Mouse (Mus musculus) kidney, embryonic 15.5 days (tissue): Measurements from ENCODE around the gene Igfbp3. TPM values are rescaled to one million over a fixed set of nuclear protein-coding genes. Genes with fewer than 3 reads are reported as not detected.

Experiments
- ATAC-seq: fragments of 200-750 bp; cut with Nextera tagmentation; replicated peaks from 2 replicates; pipeline ENCODE4 v1.8.0; 2017; ENCODE audit warnings: moderate TSS enrichment; ENCODE audit not compliant: low FRiP score
- H3K27ac ChIP-seq: fragments of 300-500 bp; sonication (generic); 2 replicates; pipeline ENCODE4 v1.5.1; 2015; ENCODE audit warnings: mild to moderate bottlenecking, inconsistent platforms
- H3K27me3 ChIP-seq: fragments of 300-500 bp; sonication (generic); 2 replicates; pipeline ENCODE4 v1.6.1; 2015; ENCODE audit warnings: inconsistent platforms
- H3K36me3 ChIP-seq: fragments of 300-500 bp; sonication (generic); 2 replicates; pipeline ENCODE4 v1.6.1; 2015; ENCODE audit warnings: inconsistent platforms
- H3K4me1 ChIP-seq: fragments of 300-500 bp; sonication (generic); 2 replicates; pipeline ENCODE4 v1.6.1; 2015; ENCODE audit warnings: inconsistent platforms
- H3K4me2 ChIP-seq: fragments of 300-500 bp; sonication (generic); 2 replicates; pipeline ENCODE4 v1.6.1; 2015; ENCODE audit warnings: moderate library complexity, mild to moderate bottlenecking, inconsistent platforms
- H3K4me3 ChIP-seq: fragments of 300-500 bp; sonication (generic); replicated peaks from 2 replicates; pipeline ENCODE4 v1.5.1; 2015; ENCODE audit warnings: mild to moderate bottlenecking, inconsistent platforms
- H3K9ac ChIP-seq: fragments of 300-500 bp; sonication (generic); 2 replicates; pipeline ENCODE4 v1.6.1; 2015; ENCODE audit warnings: mild to moderate bottlenecking, inconsistent platforms
- H3K9me3 ChIP-seq: fragments of 300-500 bp; sonication (generic); replicated peaks from 2 replicates; pipeline ENCODE4 v1.6.1; 2016; ENCODE audit warnings: inconsistent platforms
- WGBS: fragments of 180-500 bp; shearing (Covaris S2); methylation state at CpG from one replicate; pipeline ENCODE4 v1.1.7; 2015; ENCODE audit warnings: mixed read lengths; 5-methylcytosine and 5-hydroxymethylcytosine counted together
- polyA plus RNA-seq: library from polyadenylated mRNA; unstranded; fragments of >200 nt; fragmentation: Nextera tagmentation; extraction: Ambion mirVana; gene quantifications from 2 replicates; pipeline ENCODE4 v1.2.1, GENCODE M21; 2015

Gene Igfbp3
- polyA plus RNA-seq, 1 experiment from 2014 or later, result 90.6 TPM

- Histone ChIP-seq H3K4me3 (no peak within 1 kb of the TSS), H3K9me3 (no peaks in the 10 kb centered on the region), H3K27ac (no peak within 1 kb of the TSS), H3K9ac (no peak within 1 kb of the TSS), H3K4me1 (no peaks in the 10 kb centered on the region), H3K4me2 (no peak within 1 kb of the TSS), H3K27me3 (no peaks in the 10 kb centered on the region), H3K36me3 (no peaks in the 10 kb centered on the region)
- 90% methylated on average over 13 of the region's 13 CpGs for WGBS
- ATAC-seq, result no peak
These were observed 25.3 kb downstream of the Igfbp3 start, which contains the start of gene Gm11985 for GRCm38 (mm10) chr11:7188469-7188868. Gm11985 (minus strand) TSS chr11:7188569.

DNA sequence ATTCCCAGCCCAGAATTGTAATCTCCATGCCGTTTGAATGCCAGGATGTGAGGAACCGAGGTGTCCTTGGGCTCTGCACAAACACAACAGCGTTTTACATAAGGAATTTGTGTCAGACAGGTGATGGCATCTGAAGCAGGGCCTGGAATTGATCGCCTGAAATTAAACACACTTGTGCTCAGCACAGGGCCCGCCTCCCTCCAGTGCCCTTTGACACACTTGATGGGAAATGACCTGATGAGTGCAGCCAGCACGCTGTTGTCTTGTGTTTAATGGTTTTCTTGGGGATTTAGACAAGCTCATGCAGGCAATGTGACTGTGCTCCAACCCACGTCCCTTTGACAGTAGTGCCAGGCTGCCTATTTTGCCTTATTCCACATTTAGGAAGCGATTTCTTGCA, 26.3 kb downstream of the Igfbp3 start:
- WGBS, result 65% methylated on average over 8 of the region's 8 CpGs
- Histone ChIP-seq H3K27me3 (no peaks in the 10 kb centered on the region), H3K9ac (no peak overlapping the region), H3K4me2 (no peak overlapping the region), H3K4me3 (no peak overlapping the region), H3K9me3 (no peaks in the 10 kb centered on the region), H3K36me3 (no peaks in the 10 kb centered on the region), H3K27ac (no peak overlapping the region), H3K4me1 (no peaks in the 10 kb centered on the region)
- ATAC-seq, result no peak

GRCm38 (mm10) chr11:7184420-7184819, 29.3 kb downstream of the Igfbp3 start:
- no peak overlapping the region for H3K9ac ChIP-seq
- no peaks in the 10 kb centered on the region for H3K9me3 ChIP-seq
- H3K4me3 ChIP-seq, result no peak overlapping the region
- H3K27me3 ChIP-seq, result no peaks in the 10 kb centered on the region
- no peaks in the 10 kb centered on the region for H3K4me1 ChIP-seq
- H3K27ac ChIP-seq, result no peak overlapping the region
- no peak overlapping the region for H3K4me2 ChIP-seq
- H3K36me3 ChIP-seq, result no peaks in the 10 kb centered on the region
- ATAC-seq, result no peak
- 62% methylated on average over 1 of the region's 1 CpGs for WGBS

DNA sequence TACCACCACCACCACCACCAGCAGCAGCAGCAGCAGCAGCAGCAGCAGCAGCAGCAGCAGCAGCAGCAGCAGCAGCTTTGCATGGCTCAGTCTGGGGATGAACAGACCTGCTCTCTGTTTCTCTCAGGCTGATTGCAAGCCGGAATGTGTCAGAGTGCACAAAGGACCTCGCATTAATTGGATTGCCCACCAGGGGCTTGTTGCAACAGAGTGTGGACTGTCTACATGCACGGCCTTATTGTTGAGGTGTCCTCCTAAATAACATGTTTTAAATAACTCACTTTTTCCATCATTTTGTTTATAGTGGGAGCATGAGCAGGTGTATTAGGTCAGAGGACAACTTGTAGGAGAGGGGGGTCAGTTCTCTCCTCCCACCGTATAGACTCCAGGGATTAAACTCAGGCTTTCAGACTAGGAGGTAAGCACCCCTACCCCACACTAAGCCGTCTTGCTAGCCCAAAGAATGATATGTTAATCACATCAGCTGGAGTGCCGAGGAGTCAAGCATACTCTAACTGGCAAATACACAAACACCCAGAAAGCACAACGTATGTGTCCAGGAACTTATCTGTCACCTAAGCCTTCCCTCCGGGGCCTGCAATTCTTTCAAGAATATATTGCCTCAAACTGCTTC, 31.2 kb downstream of the Igfbp3 start:
- Histone ChIP-seq H3K36me3 (no peaks in the 10 kb centered on the region), H3K4me3 (no peak overlapping the region), H3K9ac (no peak overlapping the region), H3K27ac (no peak overlapping the region), H3K27me3 (no peaks in the 10 kb centered on the region), H3K9me3 (no peaks in the 10 kb centered on the region), H3K4me2 (no peak overlapping the region), H3K4me1 (no peaks in the 10 kb centered on the region)
- no peak for ATAC-seq
- 62% methylated on average over 8 of the region's 8 CpGs for WGBS

DNA sequence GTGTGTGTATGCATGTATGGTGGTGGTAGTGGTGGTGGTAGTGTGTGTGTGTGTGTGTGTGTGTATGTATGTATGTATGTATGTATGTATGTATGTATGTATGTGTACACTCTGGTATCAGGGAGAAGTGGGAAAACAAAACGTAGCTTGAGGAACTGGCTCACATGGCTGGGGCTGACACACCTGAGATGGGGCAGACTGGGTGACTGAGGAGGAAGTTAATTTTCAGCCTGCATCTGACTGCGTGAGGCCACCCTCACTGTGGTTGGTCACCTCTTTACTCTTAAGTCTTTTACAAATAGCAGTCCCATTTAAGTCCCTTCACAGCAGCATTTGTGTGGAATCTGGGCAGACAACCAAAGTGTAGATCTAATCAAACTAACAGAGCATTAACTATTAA, 34.4 kb downstream of the Igfbp3 start:
- Histone ChIP-seq H3K4me2 (no peak overlapping the region), H3K4me3 (no peak overlapping the region), H3K9me3 (no peaks in the 10 kb centered on the region), H3K36me3 (no peaks in the 10 kb centered on the region), H3K27me3 (no peaks in the 10 kb centered on the region), H3K27ac (no peak overlapping the region), H3K9ac (no peak overlapping the region), H3K4me1 (no peaks in the 10 kb centered on the region)
- no peak for ATAC-seq
- whole genome bisulfite sequencing, result 64% methylated on average over 2 of the region's 2 CpGs

DNA sequence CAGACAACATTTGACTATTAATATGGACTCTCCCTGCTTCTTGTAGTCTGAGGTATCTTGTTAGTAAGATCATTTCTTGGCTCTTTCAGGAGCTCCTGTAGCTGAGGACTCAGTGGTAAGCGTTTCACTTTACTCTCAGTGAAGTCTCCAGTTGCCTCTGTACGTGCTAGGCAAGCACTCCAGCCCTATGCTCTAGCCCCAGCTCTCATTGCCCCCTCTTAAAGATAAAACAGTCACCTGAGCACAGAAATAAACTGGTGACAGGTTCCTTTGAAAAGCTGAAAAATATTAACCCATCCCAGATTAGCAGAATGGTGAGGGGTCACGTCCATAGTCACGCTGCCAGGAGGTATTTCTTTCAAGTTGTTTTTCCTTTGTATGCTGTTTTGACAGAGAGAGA, 35.0 kb downstream of the Igfbp3 start:
- WGBS, result 61% methylated on average over 4 of the region's 4 CpGs
- Histone ChIP-seq H3K27me3 (no peaks in the 10 kb centered on the region), H3K9me3 (no peaks in the 10 kb centered on the region), H3K9ac (no peak overlapping the region), H3K4me3 (no peak overlapping the region), H3K4me2 (no peak overlapping the region), H3K36me3 (no peaks in the 10 kb centered on the region), H3K4me1 (no peaks in the 10 kb centered on the region), H3K27ac (no peak overlapping the region)
- ATAC-seq, result no peak

DNA sequence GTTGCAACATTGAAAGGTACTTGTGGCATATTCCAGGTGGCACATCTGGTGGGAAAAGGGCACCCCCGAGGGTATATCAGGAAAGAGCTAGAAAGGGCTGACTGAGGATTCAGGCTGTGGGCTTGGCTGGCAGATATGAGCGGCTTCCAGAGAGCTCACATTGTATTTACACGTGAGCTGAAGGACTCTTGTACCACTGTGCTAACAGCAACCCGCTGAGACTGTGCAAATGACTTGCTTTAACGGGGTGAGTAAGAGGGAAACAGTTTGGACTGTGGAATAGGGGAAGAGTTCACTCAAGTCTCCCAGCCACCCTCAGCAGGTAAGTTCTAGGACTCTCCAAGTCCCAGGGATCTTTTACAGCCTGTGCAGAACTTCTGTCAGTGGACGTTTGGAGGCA, 40.1 kb downstream of the Igfbp3 start:
- H3K4me1 ChIP-seq, result no peaks in the 10 kb centered on the region
- no peaks in the 10 kb centered on the region for H3K9me3 ChIP-seq
- no peaks in the 10 kb centered on the region for H3K27me3 ChIP-seq
- no peaks in the 10 kb centered on the region for H3K36me3 ChIP-seq
- WGBS, result 88% methylated on average over 6 of the region's 6 CpGs
- H3K4me2 ChIP-seq, result no peak overlapping the region
- H3K27ac ChIP-seq, result no peak overlapping the region
- ATAC-seq, result no peak
- no peak overlapping the region for H3K9ac ChIP-seq
- H3K4me3 ChIP-seq, result no peak overlapping the region

DNA sequence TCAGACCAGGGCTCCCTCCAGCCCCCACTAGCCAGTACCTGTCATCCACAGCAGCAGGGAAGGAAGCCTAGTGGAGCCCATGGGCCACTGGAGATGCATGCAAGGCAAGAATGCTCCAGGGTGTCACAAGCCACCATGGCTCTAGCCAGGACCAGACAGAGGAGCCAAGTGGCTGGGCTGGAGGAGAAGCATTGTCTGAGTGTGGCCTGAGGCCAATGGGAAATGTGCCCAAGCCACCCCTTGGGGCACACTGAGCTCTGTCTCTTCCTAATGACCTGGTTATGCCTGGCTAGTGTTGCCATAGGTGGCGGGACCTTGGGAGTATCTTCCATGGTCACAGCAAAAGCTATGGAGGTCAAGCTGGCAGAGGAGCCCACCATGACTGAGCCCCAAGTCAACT, 44.1 kb downstream of the Igfbp3 start:
- ATAC-seq, result peak; percentile 41; the same call in 1 of the 2 replicates
- H3K4me2 ChIP-seq, result no peak overlapping the region
- no peaks in the 10 kb centered on the region for H3K36me3 ChIP-seq
- no peaks in the 10 kb centered on the region for H3K27me3 ChIP-seq
- no peak overlapping the region for H3K27ac ChIP-seq
- H3K4me1 ChIP-seq, result no peaks in the 10 kb centered on the region
- no peaks in the 10 kb centered on the region for H3K9me3 ChIP-seq
- WGBS, result 79% methylated on average over 1 of the region's 1 CpGs
- no peak overlapping the region for H3K4me3 ChIP-seq
- no peak overlapping the region for H3K9ac ChIP-seq

DNA sequence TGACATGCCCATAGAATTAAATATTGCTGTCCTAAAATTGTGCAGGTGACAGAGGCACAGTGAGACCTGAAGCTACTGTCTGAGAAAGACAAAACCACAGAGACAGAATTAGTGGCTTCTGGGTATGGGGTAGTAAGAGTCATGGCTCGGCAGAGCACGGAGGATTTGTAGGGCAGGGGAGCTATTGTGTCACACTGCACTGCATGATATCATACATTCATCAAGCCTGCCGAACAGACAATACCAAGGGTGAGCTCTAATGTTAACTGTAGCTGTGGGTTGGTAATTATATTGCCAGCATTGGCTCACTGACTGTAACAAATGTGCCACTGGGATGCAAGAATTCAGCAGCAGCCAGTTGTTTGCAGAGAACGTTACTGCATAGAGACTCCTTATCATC, 49.3 kb downstream of the Igfbp3 start:
- no peaks in the 10 kb centered on the region for H3K9me3 ChIP-seq
- H3K9ac ChIP-seq, result no peak overlapping the region
- no peak for ATAC-seq
- H3K4me2 ChIP-seq, result no peak overlapping the region
- no peak overlapping the region for H3K27ac ChIP-seq
- H3K4me1 ChIP-seq, result peaks cover 20% of the 10 kb centered on the region
- no peaks in the 10 kb centered on the region for H3K27me3 ChIP-seq
- 66% methylated on average over 4 of the region's 4 CpGs for WGBS
- H3K4me3 ChIP-seq, result no peak overlapping the region
- H3K36me3 ChIP-seq, result no peaks in the 10 kb centered on the region

- Histone ChIP-seq H3K27ac (no peak overlapping the region), H3K27me3 (no peaks in the 10 kb centered on the region), H3K4me1 (peaks cover 21% of the 10 kb centered on the region), H3K4me3 (no peak overlapping the region), H3K36me3 (no peaks in the 10 kb centered on the region), H3K9me3 (no peaks in the 10 kb centered on the region), H3K9ac (no peak overlapping the region), H3K4me2 (no peak overlapping the region)
- 79% methylated on average over 8 of the region's 8 CpGs for WGBS
- ATAC-seq, result peak; percentile 59
These were observed 52.1 kb downstream of the Igfbp3 start for GRCm38 (mm10) chr11:7161502-7162174.

DNA sequence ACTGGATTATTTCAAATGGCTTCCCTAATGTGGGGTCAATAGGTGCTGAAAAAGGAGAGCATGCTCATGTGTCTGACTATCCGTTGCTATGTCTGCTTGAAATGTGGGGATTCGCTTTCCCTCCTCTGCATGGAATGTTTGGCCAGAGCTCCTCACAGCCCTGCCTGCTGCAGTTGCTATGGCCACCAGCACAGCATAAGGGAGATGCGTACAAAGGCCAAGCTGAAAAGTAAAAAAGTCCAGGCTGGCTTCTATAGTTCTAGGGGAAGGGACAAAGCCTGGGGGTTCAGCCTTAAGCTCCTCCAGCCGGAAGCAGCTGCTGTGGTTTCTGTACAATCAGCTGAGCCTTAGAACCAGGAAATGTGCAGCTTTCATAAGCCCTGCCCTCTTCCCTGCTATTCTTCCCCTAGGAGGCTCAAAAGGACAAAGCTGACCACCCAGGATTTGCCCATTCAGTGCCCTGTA, 53.1 kb downstream of the Igfbp3 start:
- H3K4me3 ChIP-seq, result no peak overlapping the region
- H3K4me1 ChIP-seq, result peaks cover 24% of the 10 kb centered on the region
- no peak overlapping the region for H3K4me2 ChIP-seq
- WGBS, result 38% methylated on average over 4 of the region's 4 CpGs
- H3K27me3 ChIP-seq, result no peaks in the 10 kb centered on the region
- H3K9me3 ChIP-seq, result no peaks in the 10 kb centered on the region
- H3K27ac ChIP-seq, result peak overlapping the region; percentile 72
- no peaks in the 10 kb centered on the region for H3K36me3 ChIP-seq
- H3K9ac ChIP-seq, result no peak overlapping the region
- peak; percentile 52 for ATAC-seq

- ATAC-seq, result no peak
- H3K27ac ChIP-seq, result peak overlapping the region; percentile 72
- peaks cover 24% of the 10 kb centered on the region for H3K4me1 ChIP-seq
- H3K9ac ChIP-seq, result no peak overlapping the region
- H3K36me3 ChIP-seq, result no peaks in the 10 kb centered on the region
- 50% methylated on average over 6 of the region's 6 CpGs for WGBS
- no peak overlapping the region for H3K4me2 ChIP-seq
- H3K4me3 ChIP-seq, result no peak overlapping the region
- H3K9me3 ChIP-seq, result no peaks in the 10 kb centered on the region
- no peaks in the 10 kb centered on the region for H3K27me3 ChIP-seq
These were observed 53.6 kb downstream of the Igfbp3 start for GRCm38 (mm10) chr11:7160146-7160545.
